8 mouse cellular contexts compared by ENCODE assay signal in the genomic region with DNA sequence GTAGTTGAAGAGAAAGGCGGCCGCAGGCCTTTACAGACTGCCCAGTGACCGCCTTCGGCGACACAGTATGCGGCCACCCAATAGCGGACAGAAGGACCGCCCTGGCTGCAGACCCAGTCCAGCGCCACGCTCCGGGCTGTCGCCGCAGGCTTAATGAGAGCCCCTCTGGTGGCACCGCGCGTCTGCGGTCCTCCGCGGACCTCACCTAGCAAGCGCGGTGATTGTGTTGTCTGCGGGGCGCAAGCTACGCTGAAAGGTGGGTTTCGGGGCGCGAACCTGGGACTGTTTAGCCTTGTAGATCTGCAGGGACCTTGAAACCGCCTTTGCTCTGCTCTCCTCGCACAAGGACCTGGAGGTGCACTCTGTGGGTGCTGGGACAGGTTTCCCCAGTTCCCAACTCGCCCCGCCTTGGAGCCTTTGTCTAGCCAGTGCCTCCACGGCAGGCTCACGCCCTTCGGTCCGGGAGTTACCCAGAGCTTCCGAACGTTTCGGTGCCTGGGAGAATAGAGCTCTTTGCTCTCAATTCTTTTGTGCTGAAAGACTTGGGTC. TPM values are rescaled to one million over a fixed set of nuclear protein-coding genes. Genes with fewer than 3 reads are reported as not detected.
A peak's percentile ranks its signal among the peaks of the same experiment; 100 is the strongest.
DNase-seq lines count a peak whose midpoint lies in the region; ATAC-seq and TF ChIP-seq lines count a peak whose summit lies in the region.

No protein-coding gene starts in this region.

- peaks cover 8% of the 10 kb centered on the region; the same call in 1 of the 2 replicates for H3K36me3 ChIP-seq in heart, embryonic 12.5 days
- peaks cover 2% of the 10 kb centered on the region; the same call in 1 of the 2 replicates for H3K36me3 ChIP-seq in stomach, postnatal 0 days (ENCODE audit: control insufficient read depth, insufficient read depth, low read length)

- peaks cover 31% of the 10 kb centered on the region for H3K4me1 ChIP-seq in heart, embryonic 12.5 days (replicated peaks)
- peaks cover 6% of the 10 kb centered on the region for H3K4me1 ChIP-seq in stomach, postnatal 0 days (replicated peaks; ENCODE audit: control insufficient read depth, insufficient read depth)

- TF ChIP-seq EP300 in stomach, postnatal 0 days (optimal IDR thresholded peaks at IDR 0.05) = no peak

- DNase-seq in cerebellum, postnatal 10 days = peak; percentile 29 to 31
- peak; percentile 32 to 48 for DNase-seq in cerebellum, postnatal 25 days
- DNase-seq in kidney, postnatal 14 days = peak; percentile 34
- peak; percentile 91 for DNase-seq in stomach, postnatal 0 days (ENCODE audit: low spot score)
- DNase-seq in left cerebral cortex, adult 8-10 months (ENCODE audit: low spot score in 2 of 2) = no peak

- no peaks in the 10 kb centered on the region for H3K9me3 ChIP-seq in heart, embryonic 12.5 days (replicated peaks)
- H3K9me3 ChIP-seq in stomach, postnatal 0 days (ENCODE audit: control insufficient read depth, low read length) = no peaks in the 10 kb centered on the region

- H3K9ac ChIP-seq in heart, embryonic 12.5 days = peak overlapping the region; percentile 64
- H3K9ac ChIP-seq in stomach, postnatal 0 days (ENCODE audit: low read length) = peak overlapping the region; percentile 65

- ATAC-seq in cerebellum, adult (ENCODE audit: insufficient number of reproducible peaks, low FRiP score, low TSS enrichment) = no peak; the same call in 1 of the 2 replicates
- ATAC-seq in heart, embryonic 12.5 days (ENCODE audit: insufficient number of reproducible peaks, low FRiP score) = peak; percentile 41; the same call in 1 of the 2 replicates
- peak; percentile 57 for ATAC-seq in megakaryocyte, adult 5-6 weeks (ENCODE audit: poor library complexity, severe bottlenecking)
- ATAC-seq in stomach, postnatal 0 days (ENCODE audit: low FRiP score, low TSS enrichment) = peak; percentile 92

- peak overlapping the region; percentile 92 for H3K4me2 ChIP-seq in heart, embryonic 12.5 days
- H3K4me2 ChIP-seq in stomach, postnatal 0 days (replicated peaks; ENCODE audit: low read depth) = peak overlapping the region; percentile 91

- TF ChIP-seq CTCF in stomach, postnatal 0 days (IDR thresholded peaks at IDR 0.05; ENCODE audit: low read depth) = no peak

- peaks cover 25% of the 10 kb centered on the region for H3K27me3 ChIP-seq in heart, embryonic 12.5 days (replicated peaks)
- H3K27me3 ChIP-seq in stomach, postnatal 0 days (ENCODE audit: control insufficient read depth, insufficient read depth, low read length) = no peaks in the 10 kb centered on the region

- H3K4me3 ChIP-seq in heart, embryonic 12.5 days = peak overlapping the region; percentile 53
- H3K4me3 ChIP-seq in stomach, postnatal 0 days (ENCODE audit: low read depth, low read length) = peak overlapping the region; percentile 52

- no peak overlapping the region for H3K27ac ChIP-seq in heart, embryonic 12.5 days (ENCODE audit: poor library complexity, severe bottlenecking)
- H3K27ac ChIP-seq in stomach, postnatal 0 days (replicated peaks) = peak overlapping the region; percentile 86

- WGBS in heart, embryonic 12.5 days = 1% methylated on average over 38 of the region's 38 CpGs
- WGBS in stomach, postnatal 0 days = 2% methylated on average over 38 of the region's 38 CpGs

RNA-seq across cellular contexts. Expression of a gene that starts 18.9 kb away (rescaled TPM):
- 32.2 and 32.8 TPM in 2 replicates for polyA plus RNA-seq in heart, embryonic 12.5 days (2016; fragmentation: Nextera tagmentation; extraction: Ambion mirVana)
- total RNA-seq in megakaryocyte, adult 5-6 weeks (2015) = 20.6 and 24.1 TPM in 2 replicates
- 16.1 and 18.6 TPM in 2 replicates for total RNA-seq in megakaryocyte, adult 5-6 weeks (2017)
- 31.4 and 32.2 TPM in 2 replicates for polyA plus RNA-seq in stomach, postnatal 0 days (2015; fragmentation: Nextera tagmentation; extraction: Ambion mirVana)
- total RNA-seq in left cerebral cortex, adult 8-10 months (2022) = 10 to 100 TPM; 22.6 to 25.0 (median 23.0) TPM

RNA-seq across cellular contexts. Expression of a gene that starts 36.1 kb away (rescaled TPM):
- polyA plus RNA-seq in heart, embryonic 12.5 days (2016; fragmentation: Nextera tagmentation; extraction: Ambion mirVana) = not detected in 2 replicates
- not detected in 2 replicates for total RNA-seq in megakaryocyte, adult 5-6 weeks (2015)
- not detected in 2 replicates for total RNA-seq in megakaryocyte, adult 5-6 weeks (2017)
- not detected in 2 replicates for polyA plus RNA-seq in stomach, postnatal 0 days (2015; fragmentation: Nextera tagmentation; extraction: Ambion mirVana)
- total RNA-seq in left cerebral cortex, adult 8-10 months (2022) = not detected

RNA-seq across cellular contexts. Expression of a gene that starts 46.6 kb away (rescaled TPM):
- 39.9 and 41.4 TPM in 2 replicates for polyA plus RNA-seq in heart, embryonic 12.5 days (2016; fragmentation: Nextera tagmentation; extraction: Ambion mirVana)
- total RNA-seq in megakaryocyte, adult 5-6 weeks (2015) = 7.1 and 9.5 TPM in 2 replicates
- 7.1 and 10.2 TPM in 2 replicates for total RNA-seq in megakaryocyte, adult 5-6 weeks (2017)
- polyA plus RNA-seq in stomach, postnatal 0 days (2015; fragmentation: Nextera tagmentation; extraction: Ambion mirVana) = 28.5 and 29.5 TPM in 2 replicates
- 10 to 100 TPM; 61.2 to 67.6 (median 63.5) TPM for total RNA-seq in left cerebral cortex, adult 8-10 months (2022)

RNA-seq across cellular contexts. Expression of a gene that starts 58.1 kb away (rescaled TPM):
- 18.8 and 20.4 TPM in 2 replicates for polyA plus RNA-seq in heart, embryonic 12.5 days (2016; fragmentation: Nextera tagmentation; extraction: Ambion mirVana)
- 10.0 and 10.2 TPM in 2 replicates for total RNA-seq in megakaryocyte, adult 5-6 weeks (2015)
- 11.2 and 12.8 TPM in 2 replicates for total RNA-seq in megakaryocyte, adult 5-6 weeks (2017)
- polyA plus RNA-seq in stomach, postnatal 0 days (2015; fragmentation: Nextera tagmentation; extraction: Ambion mirVana) = 10.0 and 10.6 TPM in 2 replicates
- 10 to 100 TPM; 35.5 to 39.8 (median 36.9) TPM for total RNA-seq in left cerebral cortex, adult 8-10 months (2022)

Comparison
In these comparisons a context has a peak if more than half of its experiments do, and no peak if none do; other contexts are left out.
1. DNase-seq: peak in cerebellum, postnatal 10 days (2 of 2), cerebellum, postnatal 25 days (2 of 2), kidney, postnatal 14 days (single experiment) and stomach, postnatal 0 days (single experiment); none in left cerebral cortex, adult 8-10 months (0 of 2).
2. RNA of a gene that starts 46.6 kb away (total RNA-seq): 61.2 to 67.6 TPM in left cerebral cortex, adult 8-10 months; 7.1 to 10.2 TPM in megakaryocyte, adult 5-6 weeks; every median in the first group is over 4 times any median in the second.